Mouse (Mus musculus) cerebellum, postnatal 10 days (tissue): ENCODE measurements around the gene Gar1.

Source experiments
- DNase-seq, 2 experiments: peaks; one replicate each; pipeline ENCODE4 v3.0.0; 2021; ENCODE audit warnings: mixed read lengths in 2 of 2

Gar1 gene

DNA sequence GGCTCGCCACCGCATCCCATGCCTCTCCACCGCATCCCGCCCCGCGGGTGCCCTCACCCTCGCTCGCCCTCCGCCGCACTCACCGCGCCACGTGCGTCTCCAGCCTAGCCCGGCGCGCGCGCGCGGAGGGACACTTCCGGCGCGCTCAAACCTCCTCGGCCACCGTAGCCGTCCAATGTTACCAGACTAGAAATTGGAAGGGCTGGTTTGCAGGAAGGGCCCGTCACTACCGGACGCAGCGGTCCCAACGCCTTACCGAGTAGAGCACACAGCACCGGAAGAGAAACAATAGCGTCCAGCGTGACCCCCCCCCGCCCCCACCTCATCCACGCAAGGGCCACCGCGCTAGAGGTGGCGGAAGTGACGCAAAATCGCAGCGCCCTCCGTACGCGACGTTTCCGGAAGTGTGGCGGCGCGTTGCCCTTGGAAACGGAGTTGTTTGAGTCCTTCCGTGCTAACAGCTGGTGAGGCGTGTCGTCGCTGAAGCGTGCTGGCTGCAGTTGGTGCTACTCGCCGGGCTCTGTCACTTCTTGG, at the start of gene Gar1:
Gar1 (minus strand) TSS at position 362 of the 534 bp plus-strand sequence.
- peak; percentile 97 to 98 for DNase-seq

DNA sequence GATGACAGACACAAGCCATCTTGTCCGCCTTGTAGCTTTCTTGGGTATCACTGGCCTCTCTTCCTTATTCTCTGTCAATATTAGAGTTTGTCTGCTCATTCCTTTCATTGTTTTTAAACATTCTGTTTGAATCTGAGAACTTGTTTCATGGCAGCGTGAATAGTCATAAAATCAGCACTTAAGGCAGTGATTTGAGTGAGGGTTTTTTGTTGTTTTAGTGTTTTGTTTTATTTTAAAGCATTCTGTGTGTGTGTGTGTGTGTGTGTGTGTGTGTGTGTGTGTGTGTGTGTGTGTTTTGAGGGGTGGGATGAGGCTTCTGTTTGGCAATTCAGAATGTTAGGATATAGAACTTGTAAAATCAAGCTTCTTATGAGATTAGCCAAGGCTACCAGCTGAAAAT, 48.7 kb upstream of the Gar1 start:
- DNase-seq, result no peak

DNA sequence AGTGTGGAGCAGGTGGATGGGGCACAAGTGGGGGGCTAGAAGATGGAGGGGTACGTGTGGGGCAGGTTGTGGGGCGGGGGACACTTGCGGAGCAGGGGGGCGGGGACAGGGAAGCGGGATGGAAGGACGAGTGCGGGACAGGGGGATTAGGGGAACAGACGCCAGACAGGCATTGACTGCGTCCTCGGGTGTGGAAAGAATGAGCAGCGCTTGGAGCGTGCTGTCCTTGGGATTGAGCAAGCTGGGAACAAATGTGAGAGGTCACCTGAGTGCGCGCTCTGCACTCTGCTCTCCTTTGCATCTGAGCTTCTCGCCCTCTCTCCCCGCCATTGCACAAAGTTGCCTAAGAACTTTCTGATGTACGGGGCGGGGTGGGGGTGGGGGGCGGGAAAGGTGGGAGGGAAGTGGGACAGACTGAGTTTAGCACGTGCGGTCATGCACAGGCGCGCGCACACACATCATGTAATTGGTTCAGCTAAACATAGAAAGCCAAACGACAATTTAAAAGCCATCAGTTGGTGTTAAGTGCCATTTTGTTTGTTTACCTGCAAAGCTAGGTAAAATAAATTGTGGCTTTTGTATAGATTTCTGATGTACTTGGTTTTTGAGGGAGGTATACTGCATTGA, 48.0 kb upstream of the Gar1 start:
- no peak for DNase-seq

DNA sequence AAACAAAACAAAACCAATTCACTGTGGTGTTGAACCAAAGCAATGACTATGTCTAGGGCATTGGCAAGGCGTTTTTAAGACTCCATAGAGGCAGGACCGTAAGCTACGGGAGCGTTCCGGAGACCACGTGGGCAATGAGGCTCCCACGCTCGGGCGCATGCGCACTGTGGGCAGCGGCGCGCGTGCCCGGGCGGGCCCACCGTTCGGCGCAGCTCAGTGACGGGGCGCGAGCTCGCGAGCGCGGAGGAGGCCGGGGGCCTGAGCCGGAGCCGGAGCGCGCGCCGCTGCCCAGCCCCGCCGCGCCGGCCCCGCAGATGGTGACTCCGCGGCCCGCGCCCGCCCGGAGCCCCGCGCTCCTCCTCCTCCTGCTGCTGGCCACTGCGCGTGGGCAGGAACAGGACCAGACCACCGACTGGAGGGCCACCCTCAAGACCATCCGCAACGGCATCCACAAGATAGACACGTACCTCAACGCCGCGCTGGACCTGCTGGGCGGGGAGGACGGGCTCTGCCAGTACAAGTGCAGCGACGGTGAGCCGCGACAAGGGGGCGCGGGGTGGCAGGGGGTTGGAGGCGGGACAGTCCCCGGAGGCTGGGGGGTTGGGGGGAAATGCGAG, 47.3 kb upstream of the Gar1 start, which contains the start of gene Pla2g12a:
Pla2g12a (plus strand) TSS at position 202 of the 617 bp plus-strand sequence.
- peak; percentile 97 to 98 for DNase-seq

DNA sequence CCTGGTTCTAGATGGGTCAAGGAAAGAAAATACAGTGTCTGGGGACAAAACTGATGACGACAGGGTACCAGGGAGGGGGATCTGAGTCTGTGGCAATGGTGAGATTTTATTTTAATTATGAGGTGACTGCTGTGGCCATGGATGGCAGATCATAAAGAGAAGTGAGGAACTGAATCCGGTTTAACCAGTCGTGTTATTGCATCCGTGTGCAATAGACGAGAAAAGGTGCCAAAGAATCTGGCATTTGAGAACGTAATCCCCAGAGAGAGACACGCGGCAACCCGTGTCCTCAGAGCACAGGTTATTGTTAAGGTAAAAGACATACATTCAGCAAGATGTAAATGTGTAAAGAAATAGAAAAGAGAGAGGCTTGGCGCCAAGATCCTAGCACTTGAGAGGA, 46.1 kb upstream of the Gar1 start:
- no peak for DNase-seq

DNA sequence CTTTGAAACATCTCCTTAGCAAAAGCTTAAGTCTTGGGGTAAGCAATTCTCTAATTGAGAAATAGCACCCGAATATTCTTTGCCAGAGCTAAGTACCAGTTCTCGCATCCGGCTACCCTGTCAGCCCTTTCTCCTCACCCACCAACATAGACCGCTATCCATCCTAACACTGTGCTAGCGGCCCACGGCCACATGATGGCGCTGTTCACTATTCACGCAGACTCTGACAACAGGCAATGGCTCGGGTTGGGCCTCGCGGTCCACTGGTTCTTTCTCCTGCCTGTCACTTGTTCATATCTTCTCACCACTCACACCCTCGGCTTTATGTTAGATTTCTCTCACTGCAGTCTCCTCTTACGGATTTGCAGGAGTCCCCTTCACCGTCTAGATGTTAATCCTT, 32.5 kb upstream of the Gar1 start:
- DNase-seq, result peak; percentile 61 to 72

DNA sequence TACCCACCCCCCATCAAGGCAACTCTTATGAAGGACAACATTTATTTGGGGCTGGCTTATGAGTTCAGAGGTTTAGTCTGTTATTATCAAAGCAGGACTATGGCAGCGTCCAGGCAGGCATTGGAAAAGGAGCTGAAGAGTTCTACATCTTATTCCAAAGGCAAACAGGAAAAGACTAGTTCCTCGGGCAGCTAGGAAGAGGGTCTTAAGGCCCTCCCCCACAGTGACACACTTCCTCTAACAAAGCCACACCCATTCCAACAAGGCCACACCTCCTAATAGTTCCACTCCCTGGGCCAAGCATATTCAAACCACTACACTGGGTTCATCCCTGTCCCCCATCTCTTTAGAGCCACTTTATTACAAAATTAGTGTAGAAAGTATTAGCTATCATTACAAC, 31.4 kb upstream of the Gar1 start:
- no peak for DNase-seq

DNA sequence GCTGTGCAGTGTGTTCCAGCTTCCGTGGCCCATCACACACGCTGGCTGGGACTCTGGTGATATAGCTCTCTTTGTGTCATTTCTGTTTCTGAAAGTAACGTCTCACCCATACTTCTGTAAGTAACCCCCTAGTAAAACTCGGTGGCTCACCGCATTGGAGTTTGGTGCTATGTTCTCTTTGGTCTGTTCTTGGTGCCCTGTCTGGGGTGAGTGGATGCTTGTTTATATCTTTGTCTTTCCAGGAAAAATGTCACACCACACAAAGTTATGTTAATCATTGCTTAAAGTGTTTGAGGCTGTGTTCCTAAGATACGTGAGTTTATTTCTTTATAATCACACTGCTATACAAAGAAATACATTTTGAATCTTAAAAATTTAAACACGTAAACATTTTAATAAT, 15.7 kb upstream of the Gar1 start:
- DNase-seq, result no peak

DNA sequence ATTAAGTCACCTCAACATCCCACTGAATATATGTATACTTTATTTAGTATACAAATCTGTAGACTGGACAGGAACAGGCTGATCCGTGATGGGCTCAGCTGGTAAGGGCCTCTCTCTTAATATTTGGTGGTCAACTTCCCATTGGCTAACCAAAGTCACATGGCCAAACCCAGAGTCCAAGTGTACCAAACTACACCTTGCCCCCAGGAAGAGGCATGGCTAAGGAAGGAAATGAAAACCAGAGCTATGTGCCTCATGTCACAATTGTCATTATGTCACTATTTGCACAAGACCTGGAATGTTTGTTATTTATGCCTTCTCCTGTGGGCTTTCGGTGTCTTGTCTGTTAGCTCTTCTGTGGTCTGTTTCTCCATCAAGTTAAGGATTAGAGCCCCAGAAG, 14.7 kb upstream of the Gar1 start:
- DNase-seq, result no peak

DNA sequence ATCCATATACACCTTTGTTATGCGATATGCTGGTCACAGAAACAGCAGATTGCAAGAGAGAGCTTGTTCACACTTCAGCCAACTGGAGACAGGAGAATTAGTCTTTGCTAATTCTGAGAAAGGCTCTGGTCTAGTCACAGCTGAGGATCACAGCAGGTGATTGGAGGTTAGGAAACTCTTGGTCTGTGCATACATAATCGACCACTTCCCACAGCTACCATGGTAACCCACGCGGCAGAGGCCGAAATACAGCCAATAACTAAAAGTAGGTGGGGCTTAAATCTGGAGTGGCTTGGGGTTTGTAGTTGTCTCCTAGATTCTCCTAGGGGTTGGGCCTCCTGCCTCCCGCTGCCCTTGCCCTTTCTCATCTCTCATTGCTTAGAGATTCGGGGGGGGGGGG, 6.8 kb upstream of the Gar1 start:
- no peak for DNase-seq

DNA sequence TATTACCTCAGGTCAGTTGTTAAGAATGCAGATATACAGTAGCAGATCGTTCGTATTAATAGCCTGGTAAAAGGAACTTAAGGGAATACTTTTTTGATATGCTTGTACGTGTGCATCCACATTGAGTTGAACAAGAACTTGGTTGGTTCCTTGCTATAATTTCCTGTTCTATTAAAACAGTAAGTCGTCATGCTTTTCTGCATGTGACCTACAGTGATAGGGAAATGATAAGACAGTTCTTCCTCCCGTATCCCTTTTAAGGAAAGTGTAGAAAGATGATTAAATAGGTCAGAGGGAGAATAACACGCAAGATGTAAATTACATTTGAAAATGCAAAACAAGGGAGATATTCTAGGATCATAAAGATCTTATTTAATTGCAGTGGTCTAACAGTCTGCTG, 5.8 kb upstream of the Gar1 start:
- DNase-seq, result no peak

DNA sequence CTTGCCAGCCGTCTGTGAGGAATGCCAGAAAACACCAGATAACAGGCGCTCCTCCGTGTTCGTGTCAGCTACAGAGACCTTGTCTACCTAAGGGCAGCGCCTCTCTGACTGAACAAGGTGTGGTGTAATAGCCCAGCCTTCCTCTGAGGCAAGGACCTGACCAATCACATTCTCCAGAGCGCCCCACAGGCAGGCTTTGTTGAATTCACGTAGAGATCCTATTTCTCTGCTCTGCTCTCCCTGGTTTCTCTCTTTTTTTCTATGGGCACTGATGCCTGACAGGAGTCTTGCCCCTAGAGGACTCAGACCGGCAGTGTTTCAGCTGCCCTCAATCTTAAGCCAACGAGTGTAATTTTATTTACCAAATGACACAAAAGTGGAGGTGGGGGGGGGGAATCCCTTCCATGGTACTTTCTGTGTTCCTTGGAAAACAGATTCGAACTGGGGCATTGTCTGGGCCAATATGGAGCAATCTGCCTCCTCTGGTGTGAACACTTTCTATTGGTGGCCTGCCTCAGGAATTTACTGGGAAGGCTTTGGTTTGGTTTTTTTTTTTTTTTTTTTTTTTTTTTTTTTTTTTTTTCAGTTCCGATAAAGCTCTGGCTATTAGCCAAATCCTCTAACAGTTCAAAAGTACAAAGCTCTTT, 5.0 kb upstream of the Gar1 start:
- DNase-seq, result no peak

DNA sequence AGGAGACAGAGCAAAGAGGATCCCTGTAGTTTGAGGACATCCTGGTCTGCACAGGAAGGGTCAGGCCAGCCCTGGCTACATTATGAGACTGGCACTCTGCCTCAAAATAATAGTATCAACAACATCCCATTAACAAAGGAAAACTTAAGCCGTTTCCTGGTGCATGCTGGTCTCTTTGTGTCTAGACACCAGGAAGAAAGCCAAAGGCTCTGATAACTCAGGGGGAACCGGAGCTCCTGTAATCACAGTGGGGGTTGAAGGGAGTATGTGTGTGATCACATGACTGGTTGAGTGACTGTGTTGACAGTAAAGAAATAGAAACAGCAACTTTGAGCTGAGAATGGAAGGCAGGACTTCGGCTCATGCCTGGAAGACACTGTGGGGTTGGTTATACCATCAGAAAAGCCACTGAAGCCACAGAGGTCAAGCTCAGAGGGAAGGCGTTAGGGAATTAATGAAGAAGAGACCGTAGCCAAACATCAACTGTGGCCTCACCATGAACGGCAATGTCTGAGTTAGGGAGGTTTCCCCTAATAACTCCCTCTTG, 4.3 kb upstream of the Gar1 start, which contains the start of gene Cfi:
Cfi (plus strand) TSS at position 497 of the 547 bp plus-strand sequence.
- DNase-seq, result no peak

DNA sequence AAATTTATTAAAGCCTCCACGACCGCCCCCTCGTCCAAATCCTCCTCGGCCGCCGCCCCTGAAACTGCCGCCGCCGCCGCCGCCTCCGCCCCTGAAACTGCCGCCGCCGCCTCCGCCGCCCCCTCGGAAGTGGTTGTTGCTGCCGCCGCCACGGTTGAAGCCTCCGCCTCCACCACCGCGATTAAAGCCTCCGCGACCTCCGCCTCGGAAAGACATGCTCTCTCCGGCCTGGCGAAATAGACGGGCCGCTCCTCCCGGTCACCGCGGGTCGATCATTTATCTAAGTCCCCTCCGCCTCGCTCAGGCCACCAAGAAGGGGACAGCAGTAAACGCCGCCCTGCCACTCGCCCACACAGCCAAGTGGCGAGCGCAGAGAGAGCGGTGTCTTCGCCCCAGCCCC, 570 bp downstream of the Gar1 start:
- no peak for DNase-seq

DNA sequence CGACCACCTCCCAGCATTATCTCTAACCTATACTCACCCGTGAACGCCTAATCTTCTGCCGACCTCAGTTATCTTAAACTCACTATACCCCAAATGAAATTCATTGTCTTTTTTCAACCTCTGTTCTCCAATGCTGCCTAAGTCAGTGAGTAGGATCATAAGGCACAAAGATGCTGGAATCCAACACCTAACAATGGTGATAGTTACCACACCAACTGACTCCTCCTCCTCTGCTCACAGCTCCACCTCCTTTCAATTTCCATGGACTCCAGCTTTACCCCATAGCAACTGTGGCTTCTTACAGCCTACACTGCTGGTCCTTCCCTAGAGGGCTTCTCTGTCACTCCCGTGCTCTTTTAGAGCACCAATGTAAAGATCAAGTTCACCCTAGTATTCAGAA, 3.5 kb downstream of the Gar1 start:
- DNase-seq, result no peak

DNA sequence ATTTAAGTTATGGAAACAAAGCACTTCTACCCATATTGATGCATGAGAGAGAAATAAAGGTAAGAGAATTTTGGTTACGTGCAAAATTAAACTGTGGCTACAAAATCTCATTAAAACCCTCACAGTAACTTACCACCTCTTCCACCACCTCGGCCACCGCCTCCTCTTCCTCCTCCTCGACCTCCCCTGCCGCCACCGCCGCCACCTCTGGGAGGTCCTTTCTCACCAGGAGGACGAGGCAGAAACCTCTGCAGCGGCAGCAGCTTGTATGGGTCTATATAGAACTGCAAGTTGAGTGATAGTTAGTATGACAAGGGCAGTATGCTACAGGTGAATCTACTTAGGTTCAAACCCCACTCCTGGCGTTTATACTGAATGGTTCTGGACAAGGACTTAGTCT, 4.5 kb downstream of the Gar1 start:
- no peak for DNase-seq

DNA sequence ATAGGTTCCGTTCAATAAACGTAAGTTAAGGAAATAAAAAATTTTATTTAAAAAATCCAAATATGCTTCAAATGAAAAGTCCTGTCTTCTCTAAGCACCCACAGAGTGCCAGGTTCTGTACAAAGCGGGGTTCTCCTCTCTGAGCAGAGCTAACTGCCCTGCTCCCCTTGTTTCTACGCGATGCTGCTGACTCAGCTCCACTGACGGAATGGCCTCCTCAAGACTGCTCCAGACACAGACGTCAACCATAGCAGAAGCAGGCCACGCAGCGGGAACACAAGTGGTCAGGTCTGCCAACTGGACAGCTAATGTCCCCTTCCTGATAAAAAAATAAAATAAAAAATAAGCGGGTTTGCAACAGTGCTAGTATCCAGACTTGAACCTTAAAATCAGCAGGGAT, 6.3 kb downstream of the Gar1 start:
- DNase-seq, result no peak

DNA sequence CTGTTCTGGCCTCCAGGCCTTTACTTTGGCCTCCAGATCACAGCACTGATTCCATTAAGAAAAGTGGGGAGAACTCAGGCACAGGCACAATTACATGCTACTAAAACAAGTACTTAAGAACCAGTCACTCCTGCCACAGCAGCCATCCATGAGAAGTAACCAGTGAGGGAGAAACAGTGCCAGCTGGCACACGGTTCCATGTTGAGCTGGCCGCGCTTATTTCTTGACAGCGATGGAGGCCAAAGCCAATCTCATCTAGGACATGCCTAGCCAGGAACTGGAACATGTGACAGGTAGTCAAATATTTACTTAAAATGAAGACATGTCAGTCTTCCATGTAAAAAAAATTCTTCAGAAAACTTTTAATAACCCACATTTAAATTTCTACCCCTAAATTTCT, 7.0 kb downstream of the Gar1 start:
- peak; percentile 49 to 64 for DNase-seq

DNA sequence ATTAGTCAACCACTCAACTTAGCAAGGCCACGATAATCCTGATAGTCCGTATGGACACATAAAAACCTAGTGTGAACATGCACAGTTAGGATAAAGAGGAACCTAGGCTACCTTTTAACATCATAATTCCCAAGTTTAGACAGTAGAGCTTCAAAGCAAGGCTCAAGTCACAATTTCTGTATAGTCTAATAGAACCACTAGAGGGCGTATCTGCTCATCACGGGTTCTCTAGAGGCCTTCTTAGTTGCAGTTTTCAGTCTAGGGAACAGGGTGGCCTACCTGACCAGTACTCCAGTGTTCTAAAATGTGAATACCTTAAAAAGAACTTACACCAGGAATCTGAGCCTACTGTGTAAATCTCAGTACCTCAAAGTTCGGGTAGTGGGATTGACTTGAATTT, 7.9 kb downstream of the Gar1 start:
- peak in 1 of 2 experiments; percentile 56 for DNase-seq

DNA sequence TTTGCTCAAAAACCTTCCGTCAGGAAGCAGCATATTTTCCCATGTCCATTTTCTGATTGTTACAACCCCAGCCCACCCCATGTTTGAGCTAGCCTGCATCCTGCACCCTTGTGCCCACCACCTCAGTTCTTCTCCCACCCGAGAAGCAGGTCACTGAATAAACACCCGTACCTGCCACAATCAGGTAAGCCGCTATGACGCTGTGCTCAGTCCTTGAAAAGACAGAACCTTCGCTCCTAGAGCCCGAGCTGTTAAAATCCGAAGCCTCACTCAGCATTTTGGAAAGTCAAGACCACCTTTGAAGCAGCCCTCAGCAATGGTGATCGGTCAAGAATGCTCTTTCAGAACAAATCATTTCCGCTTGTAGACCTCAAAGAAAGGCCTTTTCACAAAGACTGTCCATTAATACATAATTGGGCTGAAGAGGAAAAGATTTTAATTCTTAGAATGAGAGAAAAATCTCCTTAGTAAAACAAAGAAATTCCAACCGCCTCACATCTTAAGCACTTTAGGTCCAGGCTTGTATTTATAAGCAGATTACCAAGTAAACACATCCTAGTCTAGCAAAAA, 8.9 kb downstream of the Gar1 start, which contains the start of gene Rrh:
Rrh (minus strand) TSS at position 382 of the 570 bp plus-strand sequence.
- DNase-seq, result no peak

DNA sequence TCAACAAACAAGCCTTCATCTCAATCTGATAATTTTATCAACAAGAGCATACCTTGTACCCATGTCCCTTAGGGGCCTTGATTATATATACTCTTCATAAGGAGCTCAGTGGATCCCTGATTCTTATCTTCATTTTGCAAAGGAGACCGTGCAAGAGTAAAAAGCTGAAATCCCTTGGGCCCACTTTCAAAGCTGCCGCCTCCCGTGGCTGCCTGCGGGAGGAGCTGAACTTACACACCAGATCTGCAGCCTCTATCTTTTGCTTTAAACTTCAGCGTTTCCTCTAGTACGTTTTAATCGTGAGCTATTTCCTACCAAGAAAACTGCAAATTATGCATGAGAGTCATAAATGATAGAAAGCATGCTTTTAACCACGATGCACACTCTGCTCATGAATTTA, 9.5 kb downstream of the Gar1 start:
- no peak for DNase-seq

DNA sequence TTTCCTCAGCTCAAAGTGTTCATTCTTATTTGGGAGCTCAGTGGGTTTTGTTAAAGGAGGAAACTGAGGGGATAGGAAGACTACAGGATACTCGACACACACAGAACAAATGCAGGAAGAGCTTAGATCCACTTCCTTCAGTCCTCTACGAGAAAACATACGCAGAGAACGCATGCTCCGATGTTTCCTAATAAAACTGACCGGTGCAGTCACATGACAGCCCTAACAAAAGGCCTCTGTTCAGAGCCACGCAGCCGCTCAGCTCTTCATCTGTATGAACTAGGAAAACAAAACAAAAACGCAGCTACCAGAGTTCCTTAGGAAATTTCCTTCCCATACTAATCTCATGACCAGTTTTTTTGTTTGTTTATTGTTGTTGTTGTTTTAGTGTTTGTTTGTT, 10.3 kb downstream of the Gar1 start:
- DNase-seq, result no peak

DNA sequence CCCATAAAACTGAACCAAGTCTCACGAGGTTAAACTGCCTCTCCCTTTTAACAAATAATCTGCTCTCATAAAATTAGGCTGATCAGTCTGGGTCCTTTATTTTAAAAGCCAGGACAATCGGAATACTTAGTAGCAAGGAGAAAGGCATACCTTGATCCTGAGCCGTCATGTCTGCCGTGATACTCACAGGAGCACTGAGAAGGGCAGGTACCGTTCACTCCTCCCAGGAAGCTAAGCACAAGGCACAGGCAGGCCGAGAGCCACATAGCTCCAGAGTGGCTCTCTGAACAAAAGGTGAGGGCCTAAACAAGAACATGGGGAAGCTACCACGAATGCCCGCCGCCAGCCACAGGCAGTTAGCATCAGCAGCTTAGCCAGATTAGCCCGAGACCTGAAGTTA, 27.4 kb downstream of the Gar1 start, which contains the start of gene Lrit3:
Lrit3 (minus strand) TSS at position 266 of the 400 bp plus-strand sequence.
- no peak for DNase-seq
